Mouse (Mus musculus) retina, postnatal 7 days (tissue): Measurements from ENCODE around the gene Ttc37.

Experiments used
- DNase-seq: peaks from one replicate; pipeline ENCODE4 v3.0.0-alpha.2; 2012; ENCODE audit warnings: low read depth, low spot score

Gene Ttc37

DNA sequence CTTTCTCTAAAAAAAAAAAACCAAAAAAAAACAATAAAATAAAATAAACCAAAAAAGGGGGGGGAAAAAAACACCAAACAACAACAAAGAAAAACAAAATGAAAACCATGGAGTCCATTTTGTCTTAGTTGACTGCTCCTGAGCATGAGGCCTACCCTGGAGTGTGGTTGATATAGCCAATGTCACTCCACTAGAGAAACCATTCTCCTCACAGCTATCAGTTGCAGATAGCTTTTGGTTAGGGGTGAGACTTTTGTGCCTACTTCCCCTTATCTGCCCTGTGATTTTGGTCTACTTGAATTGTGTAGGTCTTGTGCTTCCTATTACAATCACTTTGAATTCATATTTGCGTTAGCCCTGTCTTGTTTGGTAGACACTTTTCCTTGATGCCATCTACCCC is 59.0 kb downstream of the Ttc37 start:
- DNase-seq, result no peak

DNA sequence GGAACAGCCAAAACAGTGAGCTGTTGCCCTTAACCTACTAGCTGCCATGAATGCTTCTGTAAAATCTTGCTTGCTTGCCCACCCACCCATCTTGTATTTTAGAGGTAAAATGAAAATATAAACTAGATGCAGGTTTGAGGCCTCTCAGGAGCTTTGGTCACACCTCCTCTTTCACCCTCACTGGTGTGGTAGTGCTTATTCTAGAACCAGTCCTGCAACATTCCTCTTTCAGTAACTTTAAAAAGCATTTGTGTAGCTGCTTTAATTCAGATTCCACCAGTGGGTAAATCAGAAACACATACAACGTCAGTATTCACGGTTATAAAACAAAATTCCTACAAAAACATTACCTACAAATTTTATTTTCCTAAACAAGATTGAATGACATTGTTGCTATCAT is 62.1 kb downstream of the Ttc37 start:
- DNase-seq, result no peak

DNA sequence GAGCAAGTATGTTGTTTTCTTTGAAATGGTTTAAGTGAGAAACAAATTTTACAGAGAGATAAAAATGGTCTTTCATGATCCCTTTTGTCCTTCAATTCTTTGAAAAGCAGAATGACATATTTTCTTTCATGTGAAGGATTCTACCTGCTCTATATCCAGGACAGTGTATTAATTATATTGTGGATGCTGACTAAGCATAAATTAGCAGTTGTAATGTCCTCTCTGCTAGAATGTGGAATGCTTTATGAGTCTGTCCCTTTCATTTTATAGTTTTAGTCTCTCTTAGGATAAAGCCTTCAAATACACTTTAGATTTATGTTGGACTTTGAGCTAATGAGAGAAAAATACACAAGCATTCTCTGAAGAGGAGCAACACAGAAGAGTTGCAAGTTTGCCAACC is 75.8 kb downstream of the Ttc37 start:
- no peak for DNase-seq

DNA sequence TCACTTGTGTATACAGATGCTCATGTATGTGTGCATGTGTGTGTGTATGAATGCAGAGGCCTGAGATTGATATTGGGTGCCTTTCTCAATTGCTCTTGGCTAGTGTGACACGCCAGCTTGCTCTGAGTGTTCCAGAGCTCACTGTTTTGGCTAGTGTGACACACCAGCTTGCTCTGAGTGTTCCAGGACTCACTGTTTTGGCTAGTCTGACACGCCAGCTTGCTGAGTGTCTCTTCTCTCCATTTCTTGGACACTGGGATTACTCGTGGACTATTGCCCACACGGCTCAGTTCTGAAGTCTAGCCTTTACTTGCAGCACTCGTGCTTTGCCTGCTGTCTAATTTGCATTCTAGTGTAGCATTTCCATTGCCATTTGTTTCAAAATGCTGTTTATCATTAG is 80.2 kb downstream of the Ttc37 start:
- DNase-seq, result no peak

DNA sequence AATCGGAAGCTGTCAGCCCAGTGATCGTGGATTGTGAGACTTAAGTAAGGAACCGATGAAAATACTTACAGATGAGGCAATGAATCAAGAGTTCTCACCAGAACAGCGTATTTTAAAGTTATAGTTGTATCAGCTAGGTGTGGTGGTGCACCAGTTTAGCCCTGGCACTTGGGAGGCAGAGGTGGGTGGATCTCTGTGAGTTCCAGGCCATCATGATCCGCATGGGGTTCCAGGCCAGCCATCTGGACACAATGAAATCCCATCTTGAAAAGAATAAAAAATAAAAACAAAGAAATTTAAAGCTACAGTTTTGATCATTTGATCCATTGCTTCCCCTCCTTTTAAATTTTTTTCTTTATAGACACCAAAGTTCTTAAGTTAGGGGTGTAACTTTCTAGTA is 89.1 kb downstream of the Ttc37 start:
- no peak for DNase-seq

DNA sequence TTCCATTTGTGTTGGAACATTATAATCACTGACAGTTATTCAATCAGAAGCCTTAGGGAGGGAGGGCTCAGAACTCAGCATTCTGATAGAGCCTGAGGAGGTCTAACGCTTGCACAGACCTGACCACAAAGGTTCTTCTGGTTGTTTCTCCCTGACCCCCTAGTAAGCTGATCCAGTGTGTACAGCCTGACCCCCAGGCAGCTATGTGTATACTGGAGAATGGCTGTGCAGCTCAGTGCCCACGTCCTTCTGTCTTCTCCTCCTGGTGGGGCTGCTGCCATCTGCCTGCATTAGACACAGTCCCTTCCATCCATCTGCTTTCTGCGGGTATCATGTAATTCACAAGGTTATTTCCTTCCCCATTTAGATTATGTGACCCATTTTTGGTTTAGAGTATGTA is 90.7 kb downstream of the Ttc37 start:
- DNase-seq, result no peak

DNA sequence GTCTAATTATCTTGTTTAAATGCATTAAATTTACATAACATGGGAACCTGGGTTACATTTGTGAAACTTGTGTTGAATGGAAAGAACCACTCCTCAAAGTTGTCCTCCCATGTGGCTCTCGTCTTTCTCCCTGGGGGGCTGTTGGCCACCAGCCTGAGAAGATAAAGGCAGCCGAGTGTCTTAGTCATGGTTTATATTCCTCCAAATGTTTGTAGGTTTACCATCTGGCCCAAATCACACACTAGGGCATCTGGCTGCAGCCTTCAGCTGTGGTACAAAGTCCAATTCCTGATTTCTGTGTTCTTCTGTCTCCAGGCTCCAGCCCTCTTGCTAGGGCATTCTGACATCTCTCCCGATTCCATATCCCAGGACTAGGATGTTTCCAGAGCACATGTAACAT is 91.7 kb downstream of the Ttc37 start:
- DNase-seq, result no peak

DNA sequence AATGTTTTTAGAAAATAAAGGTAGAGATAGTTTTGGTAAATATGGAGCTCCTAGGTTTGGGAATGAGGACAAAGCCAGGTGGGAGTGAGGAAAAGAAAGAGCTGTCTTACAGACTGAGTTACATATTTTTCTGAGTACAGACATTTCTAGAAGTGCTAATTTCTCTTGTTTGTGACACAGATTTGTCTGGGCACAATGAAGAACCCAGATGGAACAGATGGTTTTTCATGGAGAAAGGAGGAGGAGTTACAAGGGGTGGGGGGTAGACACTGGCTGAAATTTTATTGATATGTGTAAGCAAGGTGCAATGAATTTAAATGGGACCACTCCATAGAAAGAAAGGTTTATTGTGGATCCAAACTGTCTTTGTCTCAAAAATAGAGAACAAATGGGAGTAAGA is 96.4 kb downstream of the Ttc37 start:
- no peak for DNase-seq

DNA sequence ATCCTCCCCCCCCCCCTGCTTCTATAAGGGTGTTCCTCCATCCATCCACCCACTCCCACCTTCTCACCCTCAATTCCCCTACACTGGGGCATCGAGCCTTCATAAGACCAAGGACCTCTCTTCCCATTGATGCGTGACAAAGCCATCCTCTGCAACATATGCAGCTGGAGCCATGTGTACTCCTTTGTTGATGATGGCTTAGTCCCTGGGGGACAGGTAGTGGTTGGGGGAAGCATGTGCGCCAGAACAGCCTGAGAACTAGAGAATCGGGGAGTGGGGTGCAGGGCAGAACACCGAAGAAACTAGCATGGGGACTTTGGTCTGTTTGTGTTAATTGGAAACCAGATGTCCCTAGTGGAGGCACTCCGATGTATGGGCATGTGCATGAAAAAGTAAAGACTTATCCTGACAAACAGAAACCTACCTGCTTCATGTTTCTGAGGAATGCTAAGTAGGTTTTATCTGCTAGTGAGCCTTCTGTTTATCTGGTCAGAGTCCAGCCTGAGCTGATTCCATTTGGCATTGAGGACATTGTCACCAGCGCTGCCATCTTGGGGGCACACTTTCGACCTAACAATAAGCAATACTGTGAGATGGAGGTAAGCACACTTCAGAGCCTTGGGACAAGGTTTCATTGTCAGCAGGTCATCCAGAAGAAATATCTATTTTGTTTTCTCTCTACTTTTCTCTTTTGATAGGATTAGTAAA is 97.1 kb downstream of the Ttc37 start:
- DNase-seq, result no peak

DNA sequence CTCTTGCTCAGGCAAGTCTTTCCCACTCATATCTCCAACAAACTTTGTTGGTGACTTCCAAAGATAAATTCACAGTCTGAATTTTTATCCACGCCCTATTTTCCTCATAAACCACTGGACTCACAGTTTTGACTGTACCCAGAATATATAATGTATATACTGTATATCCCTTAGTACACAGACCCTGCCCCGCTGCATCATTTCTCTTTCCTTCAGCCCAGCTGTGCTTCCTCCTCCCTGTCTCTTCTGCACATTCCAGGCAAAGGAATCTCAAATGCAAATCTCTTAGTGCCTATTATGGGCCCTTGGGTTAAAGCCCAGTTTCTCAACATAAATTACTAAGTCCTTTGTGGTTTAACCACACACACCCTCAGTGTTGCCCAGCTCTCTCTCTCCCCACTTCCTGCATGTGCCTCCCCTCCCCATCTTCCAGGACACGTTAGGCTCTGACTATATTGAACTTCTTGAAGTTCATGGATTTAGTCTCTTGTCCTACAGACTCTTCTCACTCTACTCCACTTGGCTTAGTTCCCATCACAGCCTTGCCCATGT is 98.8 kb downstream of the Ttc37 start:
- no peak for DNase-seq

DNA sequence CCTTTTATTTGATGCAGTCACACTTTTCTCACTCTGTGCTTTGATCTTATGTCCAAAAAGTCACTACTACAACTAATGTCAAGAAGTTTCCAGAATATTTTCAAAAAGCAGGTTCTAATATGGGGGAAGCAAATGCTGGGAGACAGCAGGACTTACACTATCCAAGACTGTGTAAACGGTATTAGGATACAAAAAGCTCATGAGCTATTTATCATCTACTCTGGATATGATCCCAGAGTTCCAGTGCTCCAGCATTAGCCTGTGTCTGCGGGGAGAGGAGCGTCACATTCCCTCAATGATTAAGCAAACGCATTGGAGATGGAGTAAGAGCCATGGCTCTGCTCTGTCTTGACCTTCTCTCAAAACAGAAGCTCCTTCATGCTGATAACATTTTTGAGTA is 101.4 kb downstream of the Ttc37 start:
- no peak for DNase-seq

DNA sequence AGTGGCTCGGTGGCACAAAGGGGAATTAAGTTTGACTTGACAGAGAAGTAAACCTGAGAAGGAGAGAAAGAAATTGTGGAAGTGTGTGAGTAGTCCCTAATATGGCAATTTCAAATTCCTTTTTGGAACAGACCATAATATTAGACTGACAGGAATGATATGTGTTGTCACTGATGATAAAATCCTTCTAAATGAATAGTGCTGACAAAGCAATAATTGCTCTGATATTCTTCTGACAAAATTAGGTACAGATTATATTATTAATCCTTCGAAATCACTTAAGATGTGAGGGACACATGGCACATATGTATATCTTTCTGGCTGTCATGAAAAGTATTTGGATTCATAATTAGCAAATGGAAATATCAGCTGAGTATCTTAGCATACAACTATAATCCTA is 116.4 kb downstream of the Ttc37 start:
- DNase-seq, result no peak

DNA sequence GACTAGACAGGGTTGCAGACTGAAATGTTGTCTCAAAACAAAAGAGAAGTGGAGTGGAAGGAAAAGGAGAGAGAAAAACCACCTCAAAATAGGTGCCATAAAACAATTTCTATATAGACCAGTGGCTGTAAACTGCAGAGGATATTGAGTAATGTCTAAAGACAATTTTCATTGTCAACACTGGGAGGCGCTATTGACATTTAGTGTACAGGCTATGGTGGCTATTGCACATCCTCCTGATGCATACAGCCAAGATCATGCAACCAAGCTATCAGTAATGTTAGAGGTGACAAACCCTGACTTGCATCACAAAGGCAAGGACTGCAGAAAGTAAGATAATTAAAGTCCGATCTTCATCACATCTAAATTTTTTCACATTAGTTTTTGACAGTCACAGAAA is 116.9 kb downstream of the Ttc37 start:
- DNase-seq, result no peak
